Mouse (Mus musculus): Measurements from ENCODE around the gene Smarca1.

Smarca1 gene

DNA sequence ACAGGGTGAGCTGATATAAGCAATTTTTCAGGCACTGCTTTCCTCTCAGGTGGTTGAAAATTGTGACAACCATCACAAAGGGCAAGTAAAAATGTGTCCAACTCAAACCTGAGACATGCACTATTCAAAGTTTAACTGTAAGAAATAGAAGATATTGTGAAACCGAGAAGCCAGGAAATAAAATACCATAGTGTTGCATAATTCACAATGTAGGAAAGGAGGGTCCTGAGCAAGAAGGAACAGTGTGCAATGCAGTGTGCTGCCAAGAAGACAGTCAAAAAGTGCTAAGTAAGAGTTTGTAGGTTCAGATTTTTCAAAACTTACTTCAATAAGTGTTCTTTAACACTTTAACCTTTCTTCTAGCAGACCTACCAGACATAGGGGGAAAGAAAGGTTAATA is 128.3 kb downstream of the Smarca1 start:
- DNase-seq (ENCODE audit: low read depth, low spot score) = no peak

- DNase-seq (ENCODE audit: low read depth, low spot score) = no peak
These were observed 132.6 kb downstream of the Smarca1 start for GRCm38 (mm10) chrX:47760212-47760611.
